Mouse (Mus musculus): ENCODE data around the gene Ptprn.
"Not testable (repeated sequence)": the region's sequence is repeated elsewhere in the genome, so short reads cannot be mapped to it uniquely, and the experiment has no call there.

Gene Ptprn

DNA sequence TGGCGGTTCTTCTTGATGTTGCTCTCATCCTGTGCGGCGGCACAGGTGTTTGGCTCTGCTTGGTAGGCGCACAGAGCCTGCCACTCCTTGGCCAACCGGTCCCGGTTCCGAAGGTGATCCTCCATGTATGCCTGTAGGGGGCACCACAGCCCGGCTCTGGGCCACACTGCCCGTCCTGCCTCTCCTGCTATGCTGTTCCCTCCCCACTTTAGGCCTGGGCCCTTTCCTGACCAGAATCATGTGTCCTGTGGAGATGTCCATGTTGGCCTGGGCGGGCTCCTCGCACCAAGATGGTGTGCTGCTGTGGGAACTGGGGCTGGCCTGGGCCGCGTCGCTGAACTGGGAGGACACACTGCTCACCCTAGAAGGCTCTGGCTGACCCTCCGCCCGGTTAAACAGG, 11.3 kb downstream of the Ptprn start:
- in situ Hi-C loops (cut with MboI) = loop anchor here (5.0 kb wide), 1 partner anchor 64 kb away; the partner anchor contains the start of gene Dnpep

DNA sequence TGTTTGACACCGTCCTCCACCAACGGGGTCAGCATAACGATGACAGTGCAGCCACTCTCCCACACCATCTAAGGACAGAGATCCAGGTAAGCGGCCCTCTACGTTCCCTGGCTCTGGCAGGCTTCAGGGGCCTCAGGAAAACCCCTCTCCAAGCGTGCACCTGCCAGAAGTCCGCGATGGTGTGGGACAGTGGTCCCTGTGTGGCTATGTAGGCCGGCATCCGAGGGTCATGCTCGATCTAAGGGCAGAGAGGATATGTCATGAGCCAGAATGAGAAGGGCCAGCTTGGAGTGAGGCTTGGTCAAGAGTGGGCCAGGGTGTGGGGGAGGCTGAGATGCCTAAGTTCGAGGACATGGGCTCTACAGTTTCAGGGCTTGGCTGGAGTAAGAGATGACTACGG, 12.0 kb downstream of the Ptprn start:
- in situ Hi-C loops (cut with MboI) = loop anchor here (5.0 kb wide), 1 partner anchor 65 kb away; the partner anchor contains the start of gene Dnpep

DNA sequence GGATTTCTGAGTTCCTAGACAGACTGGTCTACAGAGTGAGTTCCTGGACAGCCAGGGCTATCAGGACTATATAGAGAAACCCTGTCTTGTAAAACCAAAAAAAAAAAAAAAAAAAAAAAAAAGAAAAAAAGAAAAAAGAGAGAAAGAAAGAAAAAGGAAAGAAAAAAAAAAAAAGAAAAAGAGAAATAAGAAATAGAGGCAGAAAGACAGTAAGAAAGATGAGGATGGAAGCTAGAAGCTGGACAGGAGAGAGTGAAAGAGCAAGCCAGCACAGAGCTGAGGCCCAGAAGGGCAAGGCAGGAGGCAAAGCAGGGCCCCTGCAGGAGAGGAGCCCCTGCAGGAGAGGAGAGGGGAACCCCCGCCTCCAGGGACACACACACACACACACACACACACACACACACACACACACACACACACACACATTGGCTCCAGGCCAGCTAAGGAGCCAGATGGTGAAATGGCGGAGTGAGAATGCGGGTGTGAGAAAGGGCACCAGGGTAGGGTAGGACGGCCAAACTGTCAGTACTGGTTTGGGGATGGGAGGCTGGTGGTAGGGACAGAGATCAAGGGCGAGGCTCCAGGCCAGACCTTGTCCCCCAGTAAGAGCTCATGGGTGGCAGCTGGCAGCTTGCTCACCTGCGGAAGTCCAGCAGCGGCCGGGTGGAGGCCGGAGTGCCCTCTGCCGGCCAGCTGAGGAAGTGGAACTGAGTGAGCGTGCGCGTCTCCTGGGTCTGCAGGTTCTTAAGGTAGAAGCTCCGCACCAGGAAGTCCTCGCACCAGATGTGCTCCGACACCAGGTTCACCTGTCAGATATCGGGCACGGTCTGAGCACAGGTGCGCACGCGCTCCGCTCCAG, 13.0 kb downstream of the Ptprn start:
- in situ Hi-C loops (cut with MboI) = loop anchor here (5.0 kb wide), 1 partner anchor 66 kb away; the partner anchor contains the start of gene Dnpep

DNA sequence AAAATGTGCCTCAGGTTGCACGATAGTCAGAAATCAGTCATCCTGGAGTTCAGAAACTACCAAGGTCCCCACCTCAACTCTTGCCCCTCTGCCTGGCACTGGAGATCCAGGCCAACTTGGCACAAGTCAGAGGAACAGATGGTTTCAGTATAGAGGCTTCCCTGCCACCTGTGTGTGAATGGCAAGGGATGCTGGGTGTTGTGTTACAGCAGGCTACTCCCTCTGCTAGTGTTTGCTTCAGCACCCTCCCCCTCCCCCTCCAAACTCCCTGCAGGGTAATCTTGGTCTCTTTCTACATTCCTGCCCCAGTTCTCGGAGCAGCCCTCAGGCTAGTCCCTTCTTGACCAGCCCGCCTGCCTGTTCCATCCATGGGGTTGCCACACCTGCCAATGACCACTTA, 13.8 kb downstream of the Ptprn start:
- in situ Hi-C loops (cut with MboI) = loop anchor here (5.0 kb wide), 1 partner anchor 67 kb away; the partner anchor contains the start of gene Dnpep

DNA sequence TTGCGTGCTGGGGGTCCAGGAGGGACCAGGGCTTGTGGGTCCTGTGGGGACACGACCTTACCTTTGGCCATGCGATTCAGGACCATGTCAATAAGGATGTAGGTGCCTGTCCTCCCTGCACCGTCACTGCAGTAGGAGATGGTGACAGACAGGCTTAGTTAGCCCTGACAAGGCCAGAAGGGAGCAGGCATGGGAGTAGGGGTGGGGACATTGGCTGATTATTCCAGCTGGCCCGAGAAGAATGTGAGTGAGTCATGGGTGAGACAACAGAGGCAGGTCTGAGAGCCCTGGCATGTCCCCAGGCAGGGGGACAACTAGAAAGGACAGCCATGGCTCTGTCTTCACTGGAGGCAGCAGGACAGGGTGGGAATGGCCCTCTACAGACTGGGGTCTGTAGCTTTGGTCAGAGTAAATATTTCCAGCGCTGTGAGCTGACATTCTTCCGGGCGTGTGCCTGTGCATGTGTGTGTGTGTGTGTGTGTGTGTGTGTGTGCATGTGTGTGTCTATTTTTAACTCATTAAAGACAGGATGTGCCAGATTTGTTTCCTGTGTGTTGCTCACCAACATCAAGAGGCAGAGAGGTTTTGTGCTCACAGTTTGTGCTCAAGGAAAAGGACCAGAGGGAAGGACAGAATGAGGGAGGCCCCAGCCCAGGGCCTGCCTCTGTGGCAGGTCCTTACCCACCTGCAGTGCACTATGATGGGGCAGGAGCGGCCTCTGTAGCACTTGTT, 16.1 kb downstream of the Ptprn start:
- in situ Hi-C loops (cut with MboI) = no loop called here

DNA sequence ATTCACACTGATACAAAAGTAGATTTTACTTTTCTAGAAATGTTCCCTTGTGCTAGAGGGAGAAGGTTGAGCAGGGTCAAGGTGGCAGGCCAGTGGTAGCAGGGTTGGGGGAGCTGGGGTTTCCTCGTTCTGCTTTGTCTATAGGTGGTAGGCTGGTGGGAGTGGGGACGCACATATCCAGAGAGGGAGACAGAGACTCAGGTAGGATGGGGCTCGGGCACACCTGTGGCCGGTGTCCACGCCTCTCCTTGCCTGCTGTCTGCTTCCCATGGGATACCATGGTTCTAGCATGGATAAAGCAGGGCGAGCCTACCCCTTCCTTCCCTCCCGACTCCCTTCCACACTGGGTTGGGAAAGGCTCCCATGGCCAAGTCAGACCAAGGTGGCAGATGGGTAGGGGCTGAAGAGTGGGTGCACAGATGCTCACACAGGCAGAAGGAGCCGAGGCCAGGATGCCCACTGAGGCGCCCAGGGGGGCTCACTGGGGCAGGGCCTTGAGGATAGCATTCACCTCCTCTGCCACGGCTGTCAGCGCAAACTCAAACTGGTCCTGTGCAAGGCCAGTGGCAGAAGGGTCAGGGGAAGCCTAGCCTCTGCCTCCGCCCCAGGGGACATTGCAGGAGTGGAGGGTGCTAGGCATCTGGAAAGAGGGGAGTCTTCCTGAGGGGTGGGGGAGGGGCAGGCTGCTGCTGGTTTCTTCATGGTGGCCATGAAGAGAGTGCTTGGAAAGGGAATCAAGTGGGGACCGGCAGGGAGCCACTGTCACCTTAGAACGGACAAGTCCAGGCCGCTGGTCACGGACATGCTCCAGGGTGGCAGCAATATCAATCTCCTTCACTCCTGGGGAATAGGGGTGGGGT, 17.0 kb downstream of the Ptprn start:
- in situ Hi-C loops (cut with MboI) = no loop called here

DNA sequence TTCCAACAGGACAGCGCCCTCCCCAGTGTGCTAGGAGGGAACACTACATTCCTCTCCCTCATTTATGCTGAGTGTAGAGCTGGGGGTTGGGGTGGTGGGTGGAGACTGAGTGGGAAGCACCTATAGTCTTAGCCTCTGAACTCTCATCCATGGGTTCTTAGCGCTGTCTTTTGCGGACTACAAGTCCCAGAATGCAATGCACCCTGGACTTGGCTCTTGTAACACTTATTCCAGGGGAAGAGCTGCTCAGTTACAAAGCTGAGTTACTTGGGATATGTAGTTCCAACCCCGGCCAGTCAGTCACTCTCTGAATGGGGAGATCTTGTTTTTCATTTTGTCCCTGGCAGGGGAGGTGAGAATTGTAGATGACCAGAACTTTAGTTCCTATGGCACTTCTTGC, 19.5 kb downstream of the Ptprn start:
- in situ Hi-C loops (cut with MboI) = no loop called here

DNA sequence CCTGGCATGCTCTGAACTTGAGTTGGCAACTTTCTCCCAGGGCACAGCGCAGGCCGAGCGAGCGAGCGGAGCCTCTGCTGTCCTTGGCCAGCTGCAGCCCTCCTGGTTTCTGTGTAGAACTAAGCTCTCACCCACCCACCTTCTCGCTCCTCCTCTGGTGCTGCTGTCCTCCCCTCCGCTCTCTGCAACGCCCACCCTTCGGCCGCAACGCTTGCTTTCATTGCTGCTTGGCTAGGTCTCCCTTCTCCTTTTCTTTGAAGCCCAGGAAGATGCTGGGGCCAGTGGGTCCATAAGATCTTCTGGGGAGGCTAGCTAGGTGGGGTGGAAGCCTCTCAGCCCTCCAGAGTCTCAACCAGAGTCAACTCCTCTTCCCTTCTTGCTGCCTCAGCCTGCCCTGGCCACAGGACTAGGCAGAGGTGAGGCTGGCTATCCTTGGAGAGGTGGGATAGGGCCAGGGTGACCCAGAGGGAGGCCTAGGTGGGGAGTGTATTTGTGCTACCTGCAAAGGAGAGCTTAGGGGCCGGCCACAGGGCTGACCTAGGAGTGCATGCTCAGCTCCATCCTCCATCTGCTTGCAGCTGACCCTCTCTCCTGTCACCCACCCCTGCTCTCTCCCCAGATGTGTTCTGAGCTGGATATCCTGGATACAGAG, 20.0 kb downstream of the Ptprn start:
- in situ Hi-C loops (cut with MboI) = no loop called here

DNA sequence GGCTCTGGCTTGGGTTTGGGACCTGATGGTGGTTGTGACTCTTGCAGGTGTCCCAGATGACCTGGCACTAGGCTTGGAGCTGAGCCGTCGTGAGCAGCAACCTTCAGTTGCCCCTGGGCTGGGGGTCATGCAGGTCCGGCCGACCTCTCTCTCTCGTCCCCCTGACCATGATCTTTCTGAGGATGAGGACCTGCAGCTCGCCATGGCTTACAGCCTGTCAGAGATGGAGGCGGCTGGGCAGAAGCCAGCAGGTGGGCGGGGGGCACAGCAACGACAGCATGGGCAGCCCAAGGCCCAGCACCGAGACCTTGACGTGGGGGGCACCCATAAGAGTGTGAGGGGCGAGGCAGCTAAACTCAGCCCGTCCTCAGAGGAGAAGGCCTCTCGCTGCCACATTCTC, 20.9 kb downstream of the Ptprn start:
- in situ Hi-C loops (cut with MboI) = no loop called here

DNA sequence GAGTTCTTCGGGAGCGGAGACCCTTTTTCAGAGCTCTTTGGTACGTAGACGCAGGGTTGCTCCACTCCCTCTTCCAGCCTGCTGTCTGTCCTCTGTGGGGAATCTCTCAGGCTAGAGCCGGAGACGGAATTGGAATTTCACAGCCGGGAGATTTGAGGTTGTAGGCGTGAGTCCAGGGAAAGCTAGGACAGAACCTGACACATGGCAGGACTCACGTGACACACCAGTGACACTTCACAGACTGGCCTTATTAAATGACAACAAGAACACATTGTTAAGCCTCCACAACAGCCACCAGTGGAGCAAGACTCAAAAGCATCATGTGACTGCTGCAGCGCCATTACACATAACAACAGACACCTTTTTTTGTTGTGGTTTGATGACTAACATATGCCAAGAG, 24.7 kb downstream of the Ptprn start:
- in situ Hi-C loops (cut with MboI) = no loop called here

DNA sequence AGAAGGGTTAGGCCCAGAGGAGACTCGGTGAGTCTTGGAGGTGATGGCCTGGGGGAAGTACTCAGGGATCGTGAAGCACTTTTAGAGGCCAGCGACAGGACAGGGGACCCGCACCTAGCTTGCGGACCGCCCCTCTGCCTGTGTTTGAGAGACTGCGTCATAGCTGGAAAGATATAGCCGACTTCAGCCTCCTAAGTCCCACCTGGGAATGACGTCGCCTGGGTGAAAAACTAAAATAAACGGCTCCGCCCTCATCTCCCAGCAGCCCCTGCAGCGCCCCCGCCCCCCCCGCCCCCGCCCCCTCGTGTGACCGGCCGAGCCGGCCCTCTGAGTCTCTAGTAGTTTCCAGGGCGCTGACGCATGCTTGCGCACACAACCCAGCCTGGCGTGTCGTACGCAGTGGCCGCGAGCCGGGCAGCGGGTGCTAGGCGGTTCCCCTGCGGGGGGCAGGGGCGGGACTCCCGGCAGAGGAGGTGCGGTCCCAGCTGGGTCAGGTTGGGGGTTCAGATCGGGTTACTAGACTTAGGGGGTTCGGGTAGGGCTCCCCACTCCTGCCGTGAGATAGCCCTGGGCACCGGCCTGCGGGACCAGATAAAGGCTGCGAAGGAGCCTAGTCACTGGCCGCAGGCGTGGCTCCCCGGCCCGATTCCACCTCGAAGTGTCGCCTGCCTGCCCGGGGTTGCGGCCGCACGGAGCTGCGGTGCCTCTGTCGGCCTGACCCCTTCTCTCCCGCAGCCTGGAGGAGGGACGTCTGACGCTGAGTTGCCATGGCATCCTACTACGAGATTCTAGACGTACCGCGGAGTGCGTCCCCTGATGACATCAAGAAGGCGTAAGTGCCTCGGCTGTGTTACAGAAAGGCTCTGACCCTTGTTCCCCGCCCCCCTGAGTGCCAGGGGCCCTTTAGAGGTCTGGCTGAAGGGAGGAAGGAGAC, 27.9 kb downstream of the Ptprn start, which contains the start of gene Dnajb2:
Dnajb2 (plus strand) TSS at position 290 of the 934 bp plus-strand sequence.
- in situ Hi-C loops (cut with MboI) = no loop called here

DNA sequence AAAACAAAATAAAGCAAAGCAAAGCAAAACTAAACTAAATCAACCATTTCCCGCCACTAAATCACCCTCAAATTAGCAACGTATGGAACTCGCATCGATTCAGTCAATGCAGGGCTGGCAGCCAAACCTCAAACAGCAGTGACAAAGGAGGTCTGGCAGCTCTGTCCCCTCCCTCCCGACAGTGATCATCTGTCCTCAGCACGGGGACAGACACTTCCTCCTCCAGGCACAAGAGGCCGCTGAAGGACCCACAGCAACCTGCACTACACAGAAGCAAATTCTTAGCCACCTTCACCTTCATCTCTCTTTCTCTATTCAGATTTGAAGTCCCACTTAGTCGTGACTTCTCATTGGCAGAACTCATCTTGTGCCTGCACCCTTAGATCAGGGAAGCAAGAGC, 29.7 kb downstream of the Ptprn start:
- in situ Hi-C loops (cut with MboI) = no loop called here

DNA sequence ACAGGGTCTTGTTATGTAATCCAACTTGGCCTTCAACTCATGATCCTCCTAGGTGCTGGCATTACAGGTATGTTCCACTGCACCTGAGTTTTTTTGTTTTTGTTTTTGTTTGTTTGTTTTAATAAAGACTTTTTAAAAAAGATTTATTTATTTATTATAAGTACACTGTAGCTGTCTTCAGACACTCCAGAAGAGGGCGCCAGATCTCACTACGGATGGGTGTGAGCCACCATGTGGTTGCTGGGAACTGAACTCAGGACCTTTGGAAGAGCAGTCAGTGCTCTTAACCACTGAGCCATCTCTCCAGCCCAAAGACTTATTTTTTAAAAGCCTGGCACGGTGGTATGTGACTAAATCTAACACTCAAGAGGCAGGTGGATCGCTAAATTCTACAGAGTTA, 31.8 kb downstream of the Ptprn start:
- in situ Hi-C loops (cut with MboI) = not testable (repeated sequence)

DNA sequence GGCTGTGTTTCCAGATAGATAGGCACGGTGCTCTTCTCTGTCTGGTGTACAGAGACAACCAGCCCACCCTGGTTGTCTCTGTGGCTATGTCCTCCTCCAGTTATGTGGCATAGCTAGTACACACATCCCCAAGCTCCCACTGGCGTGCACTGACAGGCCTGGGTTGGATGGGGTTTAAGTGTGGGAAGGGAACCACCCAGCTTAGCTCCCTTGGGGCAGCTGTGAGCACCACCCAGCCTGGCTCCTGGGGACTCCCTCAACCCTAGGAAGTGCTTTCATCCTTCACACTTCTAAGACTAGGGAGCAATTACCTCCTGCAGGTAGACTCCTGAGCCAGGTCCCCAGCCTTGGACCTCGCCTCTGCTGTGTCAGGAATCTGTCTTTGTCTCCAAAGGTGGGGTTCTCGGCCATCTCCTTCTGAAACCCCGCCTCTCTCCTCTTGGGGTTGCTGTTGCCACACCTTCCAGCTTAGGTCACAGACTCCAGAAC, 32.6 kb downstream of the Ptprn start, which contains the start of gene A630095N17Rik:
A630095N17Rik (minus strand) TSS at position 439 of the 489 bp plus-strand sequence.
- in situ Hi-C loops (cut with MboI) = no loop called here

DNA sequence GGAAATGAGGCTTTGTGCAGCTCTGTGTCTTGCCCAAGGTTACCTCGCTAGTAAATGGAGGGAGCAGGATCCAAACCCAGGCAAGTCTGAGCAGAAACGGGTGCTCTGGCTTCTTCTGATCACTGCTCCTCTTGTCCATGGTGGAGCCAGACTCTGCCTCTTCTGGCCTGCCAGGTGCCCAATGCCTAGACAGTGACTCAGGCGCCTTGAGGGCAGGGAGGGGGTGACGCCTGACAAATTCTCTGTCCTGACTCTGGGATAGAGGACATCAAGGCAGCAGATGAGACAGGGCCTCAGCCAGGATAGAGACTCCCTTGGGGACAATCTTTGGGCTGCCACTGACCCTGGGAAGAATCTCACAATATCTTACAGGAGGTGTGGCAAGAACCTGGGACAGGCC, 33.1 kb downstream of the Ptprn start:
- in situ Hi-C loops (cut with MboI) = no loop called here

DNA sequence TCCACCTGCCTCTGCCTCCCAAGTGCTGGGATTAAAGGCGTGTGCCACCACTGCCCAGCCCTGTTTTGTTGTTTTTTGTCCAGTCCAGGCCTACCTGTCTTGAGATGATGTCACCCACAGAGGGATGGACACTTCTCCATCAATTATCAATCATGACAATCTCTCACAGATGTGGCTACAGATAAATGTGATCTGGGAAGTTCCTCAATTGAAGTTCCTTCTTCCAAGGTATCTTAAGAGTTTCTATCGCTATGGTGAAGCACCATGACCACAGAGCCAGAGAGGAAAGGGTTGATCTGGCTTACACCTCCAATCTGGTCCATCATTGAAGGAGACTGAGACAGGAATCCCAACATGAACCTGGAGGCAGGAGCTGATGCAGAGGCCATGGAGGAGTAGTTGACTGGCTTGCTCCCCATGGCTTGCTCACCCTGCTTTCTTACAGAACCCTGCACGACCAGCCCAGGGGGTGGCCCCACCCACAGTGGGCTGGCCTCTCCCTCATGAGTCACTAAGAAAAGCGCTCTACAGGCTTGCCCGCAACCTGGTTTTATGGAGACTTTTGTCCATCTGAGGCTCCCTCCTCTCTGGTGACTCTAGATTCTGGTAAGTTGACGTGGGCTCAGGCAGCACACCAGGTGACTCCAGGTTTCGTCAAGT, 33.8 kb downstream of the Ptprn start:
- in situ Hi-C loops (cut with MboI) = no loop called here

DNA sequence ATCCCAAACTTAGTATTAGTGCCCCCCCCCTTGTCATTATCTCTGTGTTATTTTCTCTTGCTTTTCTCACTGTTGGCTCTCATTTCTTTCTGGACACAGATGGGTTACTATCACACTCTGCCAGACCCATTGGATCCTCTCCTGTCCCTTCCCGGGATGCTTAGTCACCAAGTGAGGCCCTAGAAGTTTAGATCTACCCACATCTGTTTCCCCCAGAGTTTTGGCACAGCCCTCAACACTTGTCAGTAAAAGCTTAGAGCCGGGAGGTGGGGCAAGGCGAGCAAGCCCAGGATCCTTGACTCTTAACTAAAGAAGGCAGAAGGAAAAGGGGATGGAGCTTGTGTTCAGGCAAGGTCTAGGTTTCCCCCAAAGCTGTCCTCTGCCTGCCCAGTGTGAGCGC, 35.1 kb downstream of the Ptprn start:
- in situ Hi-C loops (cut with MboI) = no loop called here

DNA sequence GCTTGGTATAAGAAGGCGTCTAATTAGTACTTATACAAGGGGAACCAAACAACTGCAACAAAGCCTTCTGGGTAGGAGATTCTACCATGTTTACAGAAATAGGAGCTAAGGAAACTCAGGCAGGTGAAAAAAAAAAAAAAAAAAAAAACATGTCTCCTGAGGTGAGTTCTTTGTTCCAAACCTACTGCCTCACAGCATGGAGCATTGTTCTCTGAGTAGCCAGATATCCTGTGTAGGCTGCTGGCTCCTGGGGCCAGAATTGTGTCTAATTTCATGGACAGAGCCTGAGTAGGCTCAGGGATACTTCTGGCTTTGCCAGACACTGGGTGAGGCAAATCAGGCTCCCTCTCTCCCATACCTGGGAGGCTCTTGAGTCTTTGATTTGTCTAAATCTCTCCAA, 36.6 kb downstream of the Ptprn start:
- in situ Hi-C loops (cut with MboI) = no loop called here

DNA sequence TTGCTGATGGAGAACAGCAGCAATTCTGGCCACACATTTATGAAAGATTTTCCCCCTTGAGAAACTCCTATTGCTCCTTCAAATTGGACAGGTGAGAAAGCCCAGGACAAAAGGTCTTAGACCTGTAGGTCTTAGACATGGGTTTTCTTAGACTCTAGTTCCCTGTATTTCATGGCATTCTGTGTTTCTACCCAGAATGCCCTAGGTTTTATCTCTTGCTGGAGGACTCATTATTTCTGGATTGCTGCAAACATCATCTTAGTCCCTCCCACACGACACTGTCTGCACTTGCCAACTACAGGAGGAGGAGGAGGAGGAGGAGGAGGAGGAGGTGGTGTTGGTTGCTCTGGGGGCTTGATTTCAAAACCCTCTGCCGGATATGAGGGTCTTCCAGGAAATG, 38.2 kb downstream of the Ptprn start:
- in situ Hi-C loops (cut with MboI) = no loop called here

All from mature B cell (primary cell).